Mouse (Mus musculus) adrenal gland, adult 8-10 months (tissue): Measurements from ENCODE around the gene Pitpnm1. TPM values are rescaled to one million over a fixed set of nuclear protein-coding genes. Genes with fewer than 3 reads are reported as not detected.

Experiments used
- DNase-seq: peaks from one replicate; pipeline ENCODE4 v3.0.0; 2022
- total RNA-seq, 4 experiments: library from RNA; stranded (reverse); gene quantifications; 2 replicates each; pipeline ENCODE4 v1.2.4; 2022

Gene Pitpnm1
- total RNA-seq, 4 experiments from 2014 or later = 57.1 to 119 (median 84.1) TPM

- DNase-seq = no peak
Measured at GRCm38 (mm10) chr19:4155223-4156072, 55.6 kb downstream of the Pitpnm1 start.

GRCm38 (mm10) chr19:4156073-4156579 lies 56.3 kb downstream of the Pitpnm1 start:
- DNase-seq = no peak

DNA sequence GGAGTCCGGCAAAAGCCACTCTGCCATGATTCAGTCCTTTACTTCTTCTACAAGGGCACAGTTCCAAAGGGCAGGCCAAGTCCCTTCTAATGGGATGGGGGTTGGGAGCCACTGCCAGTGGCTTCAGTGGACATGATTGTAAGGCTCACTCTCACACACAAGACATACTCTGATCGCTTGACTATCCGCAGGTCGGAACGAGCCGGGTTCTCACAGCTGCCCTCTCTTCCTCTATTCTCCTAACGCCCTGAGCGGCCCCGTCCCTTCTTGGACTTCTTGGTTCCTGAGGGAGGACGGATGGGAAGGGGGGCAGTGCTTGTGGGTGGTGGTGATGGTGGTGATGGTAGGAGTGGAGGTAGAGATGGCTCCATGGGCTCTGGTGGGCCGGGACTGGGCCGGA lies 57.0 kb downstream of the Pitpnm1 start:
- DNase-seq = no peak

DNA sequence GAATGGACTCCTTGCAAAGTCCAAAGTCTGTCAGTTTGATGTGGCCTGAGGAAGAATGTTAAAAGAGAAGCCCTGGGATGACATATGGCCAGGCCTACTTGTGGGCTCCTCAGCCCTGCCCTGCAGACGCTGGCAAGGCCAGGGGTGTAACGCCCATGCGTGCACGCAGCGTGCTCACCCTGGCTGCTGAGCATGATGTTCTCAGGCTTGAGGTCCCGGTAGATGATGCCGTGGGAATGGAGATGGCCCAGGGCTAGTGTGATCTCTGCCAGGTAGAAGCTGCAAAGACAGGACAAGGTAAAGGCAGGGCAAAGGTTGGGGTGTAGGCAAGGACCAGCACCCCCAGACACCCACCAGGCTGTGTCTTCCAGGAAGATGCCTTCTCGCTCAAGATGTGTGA lies 59.3 kb downstream of the Pitpnm1 start:
- DNase-seq = no peak

GRCm38 (mm10) chr19:4162646-4163542 lies 63.1 kb downstream of the Pitpnm1 start, which contains the start of gene Rps6kb2:
Gene Rps6kb2 (minus strand): TSS chr19:4163354.
- peak; percentile 96 for DNase-seq

- no peak for DNase-seq
Measured at GRCm38 (mm10) chr19:4163543-4163887, 63.7 kb downstream of the Pitpnm1 start.

Other genes with a start within 250 kb of the Pitpnm1 start
- gene Chka, start 248.2 kb upstream of the Pitpnm1 start, total RNA-seq = 100 to 1,000 TPM in 1 of 4 experiments, 10 to 100 TPM in 3; 69.8 to 329 (median 93.5) TPM
- 100 to 1,000 TPM in 2 of 4 experiments, 10 to 100 TPM in 2; 55.6 to 133 (median 95.0) TPM for gene Tcirg1, start 192.9 kb upstream of the Pitpnm1 start, total RNA-seq
- 100 to 1,000 TPM; 241 to 358 (median 291) TPM for gene Ndufs8, start 187.2 kb upstream of the Pitpnm1 start, total RNA-seq
- 100 to 1,000 TPM in 2 of 4 experiments, 10 to 100 TPM in 2; 35.5 to 262 (median 145) TPM for gene Aldh3b1, start 170.2 kb upstream of the Pitpnm1 start, total RNA-seq
- gene Unc93b1, start 164.8 kb upstream of the Pitpnm1 start, total RNA-seq = 10 to 100 TPM; 69.4 to 85.5 (median 71.5) TPM
- gene Aldh3b3, start 141.4 kb upstream of the Pitpnm1 start, total RNA-seq = 1 to 10 TPM in 2 of 4 experiments, under 1 TPM in 2; 0.11 to 1.5 (median 0.88) TPM
- 10 to 100 TPM in 2 of 4 experiments, 1 to 10 TPM in 2; 4.5 to 15.8 (median 9.7) TPM for gene Aldh3b2, start 127.7 kb upstream of the Pitpnm1 start, total RNA-seq
- 10 to 100 TPM; 17.9 to 37.7 (median 23.4) TPM for gene Acy3, start 113.4 kb upstream of the Pitpnm1 start, total RNA-seq
- not detected for gene Tbx10, start 107.2 kb upstream of the Pitpnm1 start, total RNA-seq
- 10 to 100 TPM; 22.8 to 27.3 (median 24.7) TPM for gene Nudt8, start 99.4 kb upstream of the Pitpnm1 start, total RNA-seq
- gene Gm49405, start 99.4 kb upstream of the Pitpnm1 start, total RNA-seq = 1 to 10 TPM in 3 of 4 experiments, under 1 TPM in 1; 0.61 to 1.7 (median 1.3) TPM
- 1 to 10 TPM; 1.5 to 2.5 (median 1.7) TPM for gene Doc2g, start 96.7 kb upstream of the Pitpnm1 start, total RNA-seq
- gene Ndufv1, start 87.2 kb upstream of the Pitpnm1 start, total RNA-seq = 100 to 1,000 TPM; 235 to 340 (median 280) TPM
- 100 to 1,000 TPM; 366 to 409 (median 394) TPM for gene Gstp1, start 62.0 kb upstream of the Pitpnm1 start, total RNA-seq
- gene Gstp2, start 54.0 kb upstream of the Pitpnm1 start, total RNA-seq = 10 to 100 TPM; 45.4 to 79.1 (median 67.8) TPM
- 1 to 10 TPM in 1 of 4 experiments, under 1 TPM in 3; 0.56 to 1.1 (median 0.77) TPM for gene Gstp3, start 40.4 kb upstream of the Pitpnm1 start, total RNA-seq
- not detected for gene Cabp2, start 18.4 kb upstream of the Pitpnm1 start, total RNA-seq
- 100 to 1,000 TPM; 100 to 146 (median 129) TPM for gene Cdk2ap2, start 2.8 kb upstream of the Pitpnm1 start, total RNA-seq
- 100 to 1,000 TPM; 129 to 143 (median 134) TPM for gene Aip, start 25.9 kb downstream of the Pitpnm1 start, total RNA-seq
- under 1 TPM in 2 of 4 experiments, not detected in 2; 0.06 to 0.08 TPM for gene Gpr152, start 39.8 kb downstream of the Pitpnm1 start, total RNA-seq
- gene Cabp4, start 44.0 kb downstream of the Pitpnm1 start, total RNA-seq = under 1 TPM; 0.23 to 0.59 (median 0.39) TPM
- 100 to 1,000 TPM; 174 to 210 (median 184) TPM for gene Coro1b, start 48.6 kb downstream of the Pitpnm1 start, total RNA-seq
- 1 to 10 TPM; 2.2 to 4.4 (median 3.4) TPM for gene Ptprcap, start 53.6 kb downstream of the Pitpnm1 start, total RNA-seq
- gene Rps6kb2, start 63.4 kb downstream of the Pitpnm1 start, total RNA-seq = 10 to 100 TPM; 29.2 to 53.0 (median 46.7) TPM
- 1 to 10 TPM; 3.6 to 6.8 (median 5.2) TPM for gene Carns1, start 75.5 kb downstream of the Pitpnm1 start, total RNA-seq
- 1 to 10 TPM; 1.6 to 2.8 (median 1.9) TPM for gene Tbc1d10c, start 91.3 kb downstream of the Pitpnm1 start, total RNA-seq
- gene Ppp1ca, start 92.1 kb downstream of the Pitpnm1 start, total RNA-seq = 100 to 1,000 TPM; 371 to 396 (median 387) TPM
- 10 to 100 TPM in 3 of 4 experiments, 1 to 10 TPM in 1; 8.7 to 14.3 (median 11.9) TPM for gene Rad9a, start 101.7 kb downstream of the Pitpnm1 start, total RNA-seq
- gene Clcf1, start 114.2 kb downstream of the Pitpnm1 start, total RNA-seq = 10 to 100 TPM in 1 of 4 experiments, 1 to 10 TPM in 3; 4.5 to 14.4 (median 7.6) TPM
- gene AC109138.7, start 114.4 kb downstream of the Pitpnm1 start, total RNA-seq = not detected
- 10 to 100 TPM; 39.0 to 53.5 (median 52.4) TPM for gene Pold4, start 131.9 kb downstream of the Pitpnm1 start, total RNA-seq
- 10 to 100 TPM; 30.8 to 55.1 (median 46.6) TPM for gene Ssh3, start 169.2 kb downstream of the Pitpnm1 start, total RNA-seq
- 10 to 100 TPM in 1 of 4 experiments, 1 to 10 TPM in 3; 4.3 to 10.6 (median 6.8) TPM for gene Ankrd13d, start 183.1 kb downstream of the Pitpnm1 start, total RNA-seq
- 10 to 100 TPM; 42.3 to 71.6 (median 53.0) TPM for gene Grk2, start 206.2 kb downstream of the Pitpnm1 start, total RNA-seq